Mouse (Mus musculus) bone marrow, adult 2 months (tissue): ENCODE results near the gene 3110009E18Rik.

Experiments used
- CTCF ChIP-seq: fragments of 200-500 bp; IDR thresholded peaks from 2 replicates; pipeline ENCODE4 v1.5.1; 2011; ENCODE audit warnings: low read length, control low read depth; ENCODE audit not compliant: control insufficient read depth, insufficient read depth
- POLR2A ChIP-seq: fragments of 200-500 bp; IDR thresholded peaks from 2 replicates; pipeline ENCODE4 v1.6.1; 2011; ENCODE audit warnings: low read depth, mild to moderate bottlenecking, control low read depth, low read length, borderline replicate concordance; ENCODE audit not compliant: control insufficient read depth

GRCm38 (mm10) chr1:120190946-120191345 is 70.0 kb downstream of the 3110009E18Rik start:
- TF ChIP-seq CTCF (no peak), POLR2A (no peak)
